ENCODE assay signal across 8 mouse cellular contexts in the genomic region with DNA sequence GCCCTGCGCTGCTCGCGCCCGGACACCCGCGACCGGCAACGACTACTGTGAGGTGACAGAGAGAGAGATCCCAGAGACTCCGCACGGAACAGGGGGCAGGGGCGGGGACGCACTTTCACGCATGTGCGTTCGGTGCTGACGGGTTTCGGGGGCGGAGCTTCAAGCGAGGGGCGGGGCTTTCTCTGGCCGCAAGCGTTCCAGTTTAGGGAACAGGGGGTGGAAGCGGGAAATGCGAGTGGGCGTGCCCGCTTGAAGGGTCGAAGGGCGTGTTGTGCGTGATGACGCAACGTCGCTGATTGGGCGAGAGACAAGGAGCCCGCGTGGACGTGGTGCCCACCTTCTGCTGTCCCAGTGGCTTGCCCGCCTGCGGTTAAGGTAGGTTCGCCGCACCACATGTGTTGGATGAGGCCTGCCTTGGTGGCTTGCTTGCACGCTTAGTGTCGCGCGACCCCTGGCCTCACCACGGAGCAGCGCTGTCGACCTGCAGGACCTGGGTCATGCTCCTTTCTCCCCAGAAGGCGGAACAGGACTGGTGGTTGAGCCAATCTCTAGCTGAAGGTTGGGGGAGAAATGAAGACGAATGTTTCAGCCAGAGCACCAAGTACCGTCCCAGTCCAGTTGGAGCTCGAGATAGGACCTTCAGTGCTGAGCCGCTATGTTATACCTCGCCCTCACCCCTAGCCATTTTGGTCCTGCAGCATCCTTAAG. TPM values are rescaled to one million over a fixed set of nuclear protein-coding genes. Genes with fewer than 3 reads are reported as not detected.
DNase-seq lines count a peak whose midpoint lies in the region; ATAC-seq and TF ChIP-seq lines count a peak whose summit lies in the region.

No protein-coding gene starts in this region.

- H3K9ac ChIP-seq in forebrain, embryonic 16.5 days (replicated peaks; ENCODE audit: low read depth, low read length): peak overlapping the region; percentile 79
- peak overlapping the region; percentile 77 for H3K9ac ChIP-seq in lung, embryonic 15.5 days

- TF ChIP-seq CTCF in G1E (IDR thresholded peaks at IDR 0.05; ENCODE audit: low read depth, low read length): no peak

- peak overlapping the region; percentile 96 for H3K4me3 ChIP-seq in G1E (ENCODE audit: low read depth, low read length)
- peak overlapping the region; percentile 54 for H3K4me3 ChIP-seq in forebrain, embryonic 16.5 days (replicated peaks; ENCODE audit: low read length)
- peak overlapping the region; percentile 74 for H3K4me3 ChIP-seq in lung, embryonic 15.5 days

- WGBS in forebrain, embryonic 16.5 days: under 1% methylated on average over 53 of the region's 53 CpGs
- WGBS in lung, embryonic 15.5 days: under 1% methylated on average over 53 of the region's 53 CpGs

- peak overlapping the region; percentile 78 for H3K27ac ChIP-seq in forebrain, embryonic 16.5 days (ENCODE audit: low read length)
- H3K27ac ChIP-seq in lung, embryonic 15.5 days: peak overlapping the region; percentile 73

- H3K4me2 ChIP-seq in forebrain, embryonic 16.5 days (ENCODE audit: low read length): peak overlapping the region; percentile 90
- peak overlapping the region; percentile 81 for H3K4me2 ChIP-seq in lung, embryonic 15.5 days

- no peaks in the 10 kb centered on the region for H3K9me3 ChIP-seq in G1E (replicated peaks)
- H3K9me3 ChIP-seq in forebrain, embryonic 16.5 days (ENCODE audit: control insufficient read depth, low read length): no peaks in the 10 kb centered on the region
- no peaks in the 10 kb centered on the region for H3K9me3 ChIP-seq in lung, embryonic 15.5 days

- DNase-seq in G1E (ENCODE audit: low spot score): peak; percentile 90
- peak; percentile 100 for DNase-seq in cerebellum, adult 18-20 months
- peak; percentile 100 for DNase-seq in heart, postnatal 4 days
- peak; percentile 99 to 100 for DNase-seq in layer of hippocampus, adult 8-10 months (ENCODE audit: low spot score in 2 of 2)
- DNase-seq in ovary, adult 18-20 months (ENCODE audit: low spot score): peak; percentile 97
- DNase-seq in thymus, postnatal 0 days (ENCODE audit: low spot score): peak; percentile 100

- H3K4me1 ChIP-seq in G1E (ENCODE audit: insufficient read depth, low read depth, low read length): peaks cover 39% of the 10 kb centered on the region
- H3K4me1 ChIP-seq in forebrain, embryonic 16.5 days (replicated peaks; ENCODE audit: control insufficient read depth, insufficient read depth, low read length): peaks cover 25% of the 10 kb centered on the region
- peaks cover 22% of the 10 kb centered on the region for H3K4me1 ChIP-seq in lung, embryonic 15.5 days

- H3K27me3 ChIP-seq in G1E (ENCODE audit: insufficient read depth, low read length): no peaks in the 10 kb centered on the region
- H3K27me3 ChIP-seq in forebrain, embryonic 16.5 days (replicated peaks; ENCODE audit: control insufficient read depth, insufficient read depth, low read length): no peaks in the 10 kb centered on the region
- no peaks in the 10 kb centered on the region for H3K27me3 ChIP-seq in lung, embryonic 15.5 days

- peaks cover 43% of the 10 kb centered on the region for H3K36me3 ChIP-seq in G1E (replicated peaks)
- H3K36me3 ChIP-seq in forebrain, embryonic 16.5 days (ENCODE audit: control insufficient read depth, insufficient read depth): no peaks in the 10 kb centered on the region
- H3K36me3 ChIP-seq in lung, embryonic 15.5 days: peaks cover 8% of the 10 kb centered on the region

- peak; percentile 98 for ATAC-seq in G1E (ENCODE audit: extremely low read depth, insufficient number of reproducible peaks, low FRiP score, poor library complexity, severe bottlenecking)
- ATAC-seq in forebrain, embryonic 16.5 days: peak; percentile 97
- peak; percentile 95 for ATAC-seq in lung, embryonic 15.5 days (ENCODE audit: borderline replicate concordance, extremely low read depth, low FRiP score, low TSS enrichment)

RNA-seq across cellular contexts. Expression of a gene that starts 17.4 kb away (rescaled TPM):
- 38.2 and 57.9 TPM in 2 replicates for total RNA-seq in G1E (2014; fragmentation: Nextera tagmentation)
- 5.4 and 6.1 TPM in 2 replicates for total RNA-seq in G1E (2017)
- polyA plus RNA-seq in G1E (2012): 45.4 and 60.0 TPM in 2 replicates
- 45.4 and 47.4 TPM in 2 replicates for polyA plus RNA-seq in forebrain, embryonic 16.5 days (2015; fragmentation: Nextera tagmentation; extraction: Ambion mirVana)
- 10 to 100 TPM; 27.1 to 27.4 TPM for total RNA-seq in heart, postnatal 4 days (2021)
- total RNA-seq in layer of hippocampus, adult 8-10 months (2022): 100 to 1,000 TPM in 2 of 4 experiments, 10 to 100 TPM in 2; 90.4 to 112 (median 101) TPM
- polyA plus RNA-seq in lung, embryonic 15.5 days (2015; fragmentation: Nextera tagmentation; extraction: Ambion mirVana): 20.5 and 25.1 TPM in 2 replicates
- 160 and 169 TPM in 2 replicates for polyA plus RNA-seq in thymus, postnatal 0 days (2015; fragmentation: Nextera tagmentation; extraction: Ambion mirVana)

RNA-seq across cellular contexts. Expression of a gene that starts 28.6 kb away (rescaled TPM):
- total RNA-seq in G1E (2014; fragmentation: Nextera tagmentation) (49.8 and 50.1 TPM in 2 replicates), G1E (2017) (114 and 154 TPM in 2 replicates)
- polyA plus RNA-seq in G1E (2012): 10.1 and 12.4 TPM in 2 replicates
- polyA plus RNA-seq in forebrain, embryonic 16.5 days (2015; fragmentation: Nextera tagmentation; extraction: Ambion mirVana): 63.0 and 63.1 TPM in 2 replicates
- total RNA-seq in heart, postnatal 4 days (2021): 10 to 100 TPM; 26.6 to 27.4 TPM
- total RNA-seq in layer of hippocampus, adult 8-10 months (2022): 10 to 100 TPM; 27.4 to 35.4 (median 28.9) TPM
- polyA plus RNA-seq in lung, embryonic 15.5 days (2015; fragmentation: Nextera tagmentation; extraction: Ambion mirVana): 86.3 and 93.0 TPM in 2 replicates
- polyA plus RNA-seq in thymus, postnatal 0 days (2015; fragmentation: Nextera tagmentation; extraction: Ambion mirVana): 441 and 472 TPM in 2 replicates

RNA-seq across cellular contexts. Expression of a gene that starts 31.1 kb away (rescaled TPM):
- total RNA-seq in G1E (2014; fragmentation: Nextera tagmentation) (181 TPM in 2 replicates), G1E (2017) (269 and 279 TPM in 2 replicates)
- polyA plus RNA-seq in G1E (2012): 80.5 and 283 TPM in 2 replicates
- polyA plus RNA-seq in forebrain, embryonic 16.5 days (2015; fragmentation: Nextera tagmentation; extraction: Ambion mirVana): 284 and 285 TPM in 2 replicates
- 10 to 100 TPM; 63.4 to 69.5 TPM for total RNA-seq in heart, postnatal 4 days (2021)
- total RNA-seq in layer of hippocampus, adult 8-10 months (2022): 100 to 1,000 TPM in 3 of 4 experiments, 10 to 100 TPM in 1; 98.4 to 120 (median 115) TPM
- 296 and 301 TPM in 2 replicates for polyA plus RNA-seq in lung, embryonic 15.5 days (2015; fragmentation: Nextera tagmentation; extraction: Ambion mirVana)
- 387 and 431 TPM in 2 replicates for polyA plus RNA-seq in thymus, postnatal 0 days (2015; fragmentation: Nextera tagmentation; extraction: Ambion mirVana)

RNA-seq across cellular contexts. Expression of a gene that starts 35.9 kb away (rescaled TPM):
- total RNA-seq in G1E (2014; fragmentation: Nextera tagmentation) (not detected in 2 replicates), G1E (2017) (not detected in 2 replicates)
- polyA plus RNA-seq in G1E (2012): not detected in 2 replicates
- polyA plus RNA-seq in forebrain, embryonic 16.5 days (2015; fragmentation: Nextera tagmentation; extraction: Ambion mirVana): not detected in 2 replicates
- not detected for total RNA-seq in heart, postnatal 4 days (2021)
- not detected for total RNA-seq in layer of hippocampus, adult 8-10 months (2022)
- polyA plus RNA-seq in lung, embryonic 15.5 days (2015; fragmentation: Nextera tagmentation; extraction: Ambion mirVana): not detected in 2 replicates
- not detected in 2 replicates for polyA plus RNA-seq in thymus, postnatal 0 days (2015; fragmentation: Nextera tagmentation; extraction: Ambion mirVana)

RNA-seq across cellular contexts. Expression of a gene that starts 42.7 kb away (rescaled TPM):
- total RNA-seq in G1E (2014; fragmentation: Nextera tagmentation) (not detected in 2 replicates), G1E (2017) (0.16 TPM in 1 of 2 replicates, not detected in the other)
- polyA plus RNA-seq in G1E (2012): not detected in 2 replicates
- not detected in 2 replicates for polyA plus RNA-seq in forebrain, embryonic 16.5 days (2015; fragmentation: Nextera tagmentation; extraction: Ambion mirVana)
- not detected for total RNA-seq in heart, postnatal 4 days (2021)
- total RNA-seq in layer of hippocampus, adult 8-10 months (2022): not detected
- not detected in 2 replicates for polyA plus RNA-seq in lung, embryonic 15.5 days (2015; fragmentation: Nextera tagmentation; extraction: Ambion mirVana)
- polyA plus RNA-seq in thymus, postnatal 0 days (2015; fragmentation: Nextera tagmentation; extraction: Ambion mirVana): 0.04 TPM in 1 of 2 replicates, not detected in the other

Comparison
In these comparisons a context has a peak if more than half of its experiments do, and no peak if none do; other contexts are left out.
1. Peak in every context shown above with its lines: DNase-seq, ATAC-seq, H3K4me3 ChIP-seq and H3K27ac ChIP-seq.